Comparison of ENCODE assay signal across 8 mouse cellular contexts in genomic region chr6:134219358-134219757, GRCm38 (mm10).
A peak's percentile ranks its signal among the peaks of the same experiment; 100 is the strongest.
DNase-seq lines count a peak whose midpoint lies in the region; ATAC-seq lines count a peak whose summit lies in the region.
"Had no signal": no experiment of that assay in that cellular context is flagged by ENCODE, and none has a peak within 500 bp of the region (broad histone marks: within the 10 kb centered on the region; RNA-seq: fewer than 3 reads in every experiment).

No protein-coding gene starts in this region.

- H3K27me3 ChIP-seq in neural tube, embryonic 15.5 days (replicated peaks): no peaks in the 10 kb centered on the region
- H3K27me3 ChIP-seq: midbrain, embryonic 12.5 days had no signal

- 33% methylated on average over 6 of the region's 6 CpGs for WGBS in neural tube, embryonic 15.5 days

- H3K4me3 ChIP-seq in neural tube, embryonic 15.5 days (replicated peaks): no peak overlapping the region
- H3K4me3 ChIP-seq: midbrain, embryonic 12.5 days had no signal

- no peaks in the 10 kb centered on the region for H3K9me3 ChIP-seq in neural tube, embryonic 15.5 days (replicated peaks)
- H3K9me3 ChIP-seq: midbrain, embryonic 12.5 days had no signal

- peak; percentile 85 for ATAC-seq in frontal cortex, adult (ENCODE audit: low TSS enrichment)
- ATAC-seq in neural tube, embryonic 15.5 days (ENCODE audit: low FRiP score): peak; percentile 78; the same call in 1 of the 2 replicates

- H3K27ac ChIP-seq in neural tube, embryonic 15.5 days (replicated peaks): 0 out of 2 replicates have a peak overlapping the region, but pooled peaks have one; percentile 37
- H3K27ac ChIP-seq: midbrain, embryonic 12.5 days had no signal

- H3K36me3 ChIP-seq in neural tube, embryonic 15.5 days: no peaks in the 10 kb centered on the region

- DNase-seq in layer of hippocampus, adult 18-20 months (ENCODE audit: low spot score in 2 of 2): peak; percentile 57 to 70
- no peak for DNase-seq in layer of hippocampus, adult 9-10 months (ENCODE audit: low spot score)
- DNase-seq in kidney, postnatal 10 days: peak; percentile 75
- DNase-seq in gastrocnemius, postnatal 10 days: no peak
- no peak for DNase-seq in cerebellum, postnatal 25 days

- no peak overlapping the region for H3K9ac ChIP-seq in neural tube, embryonic 15.5 days (replicated peaks)
- H3K9ac ChIP-seq: midbrain, embryonic 12.5 days had no signal

- peaks cover 32% of the 10 kb centered on the region for H3K4me1 ChIP-seq in neural tube, embryonic 15.5 days

- no peak overlapping the region for H3K4me2 ChIP-seq in neural tube, embryonic 15.5 days
- H3K4me2 ChIP-seq: midbrain, embryonic 12.5 days had no signal

Comparison
In these comparisons a context has a peak if more than half of its experiments do, and no peak if none do; other contexts are left out.
1. DNase-seq: peak in layer of hippocampus, adult 18-20 months (2 of 2) and kidney, postnatal 10 days (single experiment); none in layer of hippocampus, adult 9-10 months (single experiment), gastrocnemius, postnatal 10 days (single experiment) and cerebellum, postnatal 25 days (0 of 2).